ENCODE assay signal across 17 mouse cellular contexts in genomic region chr7:71092825-71093224, GRCm38 (mm10).
DNase-seq lines count a peak whose midpoint lies in the region; ATAC-seq and TF ChIP-seq lines count a peak whose summit lies in the region.
"Had no signal": no experiment of that assay in that cellular context is flagged by ENCODE, and none has a peak within 500 bp of the region (broad histone marks: within the 10 kb centered on the region; RNA-seq: fewer than 3 reads in every experiment).

No protein-coding gene starts in this region.

- H3K9me3 ChIP-seq in heart, embryonic 15.5 days (replicated peaks) = no peaks in the 10 kb centered on the region
- H3K9me3 ChIP-seq in heart, embryonic 11.5 days (replicated peaks; ENCODE audit: control insufficient read depth, low read length) = no peaks in the 10 kb centered on the region
- no peaks in the 10 kb centered on the region for H3K9me3 ChIP-seq in liver, embryonic 12.5 days (replicated peaks)
- no peaks in the 10 kb centered on the region for H3K9me3 ChIP-seq in liver, embryonic 13.5 days (replicated peaks)
- H3K9me3 ChIP-seq in liver, embryonic 14.5 days (ENCODE audit: control insufficient read depth, low read length) = no peaks in the 10 kb centered on the region
- H3K9me3 ChIP-seq: embryonic facial prominence, embryonic 13.5 days; forebrain, embryonic 12.5 days; heart, embryonic 10.5 days; hindbrain, embryonic 10.5 days had no signal

- no peak overlapping the region for H3K4me3 ChIP-seq in heart, embryonic 15.5 days
- no peak overlapping the region for H3K4me3 ChIP-seq in heart, embryonic 11.5 days (ENCODE audit: low read depth, low read length)
- H3K4me3 ChIP-seq in liver, embryonic 12.5 days = no peak overlapping the region
- H3K4me3 ChIP-seq in liver, embryonic 13.5 days (replicated peaks) = no peak overlapping the region
- H3K4me3 ChIP-seq in liver, embryonic 14.5 days (ENCODE audit: insufficient read depth in 1 of 2, low read depth in 2 of 2, low read length in 2 of 2) = no peak overlapping the region
- H3K4me3 ChIP-seq: embryonic facial prominence, embryonic 13.5 days; forebrain, embryonic 12.5 days; heart, embryonic 10.5 days; hindbrain, embryonic 10.5 days had no signal

- TF ChIP-seq CTCF in liver, embryonic 14.5 days (IDR thresholded peaks at IDR 0.05; ENCODE audit: low read depth) = no peak

- no peak overlapping the region for H3K9ac ChIP-seq in heart, embryonic 15.5 days
- H3K9ac ChIP-seq in heart, embryonic 11.5 days (ENCODE audit: low read depth, low read length) = no peak overlapping the region
- H3K9ac ChIP-seq in liver, embryonic 12.5 days = no peak overlapping the region
- H3K9ac ChIP-seq in liver, embryonic 13.5 days = no peak overlapping the region
- no peak overlapping the region for H3K9ac ChIP-seq in liver, embryonic 14.5 days (replicated peaks)
- H3K9ac ChIP-seq: embryonic facial prominence, embryonic 13.5 days; forebrain, embryonic 12.5 days; hindbrain, embryonic 14.5 days had no signal

- H3K4me1 ChIP-seq in heart, embryonic 15.5 days (replicated peaks) = peaks cover 3% of the 10 kb centered on the region; the same call in 1 of the 2 replicates
- H3K4me1 ChIP-seq in heart, embryonic 11.5 days (ENCODE audit: control insufficient read depth, insufficient read depth, low read length) = peaks cover 2% of the 10 kb centered on the region; the same call in 1 of the 2 replicates
- H3K4me1 ChIP-seq in liver, embryonic 12.5 days = peaks cover 30% of the 10 kb centered on the region
- H3K4me1 ChIP-seq in liver, embryonic 13.5 days (replicated peaks) = peaks cover 34% of the 10 kb centered on the region
- peaks cover 0 to 12% of the 10 kb centered on the region in 2 experiments; a peak in 2 of 4 replicates for H3K4me1 ChIP-seq in liver, embryonic 14.5 days (replicated peaks; ENCODE audit: control insufficient read depth in 2 of 2, insufficient read depth in 2 of 2, low read length in 1 of 2)
- H3K4me1 ChIP-seq: forebrain, embryonic 12.5 days; hindbrain, embryonic 10.5 days had no signal

- no peak overlapping the region for H3K4me2 ChIP-seq in heart, embryonic 15.5 days
- H3K4me2 ChIP-seq in heart, embryonic 11.5 days = no peak overlapping the region
- peak overlapping the region; percentile 44 for H3K4me2 ChIP-seq in liver, embryonic 12.5 days
- no peak overlapping the region for H3K4me2 ChIP-seq in liver, embryonic 13.5 days
- H3K4me2 ChIP-seq in liver, embryonic 14.5 days (ENCODE audit: low read depth) = peak overlapping the region; percentile 20; the same call in 1 of the 2 replicates
- H3K4me2 ChIP-seq: embryonic facial prominence, embryonic 13.5 days; forebrain, embryonic 12.5 days; hindbrain, embryonic 14.5 days had no signal

- ATAC-seq in heart, embryonic 15.5 days (replicated peaks; ENCODE audit: insufficient number of reproducible peaks, insufficient read depth, low FRiP score, low read depth) = no peak
- ATAC-seq in heart, embryonic 11.5 days (replicated peaks; ENCODE audit: insufficient number of reproducible peaks, low FRiP score, low TSS enrichment) = no peak
- peak; percentile 62; the same call in 1 of the 2 replicates for ATAC-seq in liver, embryonic 12.5 days
- ATAC-seq in liver, embryonic 13.5 days (ENCODE audit: low read depth) = peak; percentile 72; the same call in 1 of the 2 replicates
- peak; percentile 77; the same call in 1 of the 2 replicates for ATAC-seq in liver, embryonic 14.5 days (ENCODE audit: insufficient read depth)
- ATAC-seq: forebrain, embryonic 16.5 days had no signal

- TF ChIP-seq EP300 in liver, embryonic 14.5 days (IDR thresholded peaks at IDR 0.05; ENCODE audit: low read depth) = no peak

- peak overlapping the region; percentile 61 for H3K27ac ChIP-seq in heart, embryonic 15.5 days
- H3K27ac ChIP-seq in heart, embryonic 11.5 days (ENCODE audit: low read depth, low read length) = no peak overlapping the region
- H3K27ac ChIP-seq in liver, embryonic 12.5 days = peak overlapping the region; percentile 51; the same call in 1 of the 2 replicates
- no peak overlapping the region for H3K27ac ChIP-seq in liver, embryonic 13.5 days
- H3K27ac ChIP-seq in liver, embryonic 14.5 days = no peak overlapping the region
- H3K27ac ChIP-seq: embryonic facial prominence, embryonic 13.5 days; forebrain, embryonic 12.5 days; heart, embryonic 10.5 days; hindbrain, embryonic 10.5 days; hindbrain, embryonic 14.5 days had no signal

- DNase-seq in liver = no peak
- no peak for DNase-seq in liver, embryonic 13.5 days
- no peak for DNase-seq in liver, embryonic 14.5 days (ENCODE audit: low read depth in 3 of 3, low spot score in 3 of 3)
- DNase-seq in urinary bladder, postnatal 4 days (ENCODE audit: low spot score in 2 of 2) = no peak
- DNase-seq: adrenal gland, postnatal 25 days; cerebellum, adult 18-20 months; cerebellum, adult 9-11 months; cerebellum, postnatal 36 days had no signal

- H3K36me3 ChIP-seq in heart, embryonic 15.5 days = no peaks in the 10 kb centered on the region
- H3K36me3 ChIP-seq in heart, embryonic 11.5 days (ENCODE audit: control insufficient read depth, insufficient read depth, low read length) = no peaks in the 10 kb centered on the region
- H3K36me3 ChIP-seq in liver, embryonic 12.5 days = no peaks in the 10 kb centered on the region
- H3K36me3 ChIP-seq in liver, embryonic 13.5 days = no peaks in the 10 kb centered on the region
- no peaks in the 10 kb centered on the region for H3K36me3 ChIP-seq in liver, embryonic 14.5 days (replicated peaks; ENCODE audit: control insufficient read depth, insufficient read depth, low read depth)
- H3K36me3 ChIP-seq: embryonic facial prominence, embryonic 13.5 days; forebrain, embryonic 12.5 days; heart, embryonic 10.5 days; hindbrain, embryonic 10.5 days had no signal

- H3K27me3 ChIP-seq in heart, embryonic 15.5 days = no peaks in the 10 kb centered on the region
- no peaks in the 10 kb centered on the region for H3K27me3 ChIP-seq in heart, embryonic 11.5 days (ENCODE audit: control insufficient read depth, insufficient read depth, low read length)
- no peaks in the 10 kb centered on the region for H3K27me3 ChIP-seq in liver, embryonic 12.5 days (replicated peaks)
- H3K27me3 ChIP-seq in liver, embryonic 13.5 days = no peaks in the 10 kb centered on the region
- no peaks in the 10 kb centered on the region for H3K27me3 ChIP-seq in liver, embryonic 14.5 days (ENCODE audit: control insufficient read depth, insufficient read depth, low read length)
- H3K27me3 ChIP-seq: embryonic facial prominence, embryonic 13.5 days; forebrain, embryonic 12.5 days had no signal

Comparison
In these comparisons a context has a peak if more than half of its experiments do, and no peak if none do; other contexts are left out.
1. H3K27ac ChIP-seq: peak in heart, embryonic 15.5 days (single experiment) and liver, embryonic 12.5 days (single experiment); none in heart, embryonic 11.5 days (single experiment), liver, embryonic 13.5 days (single experiment) and liver, embryonic 14.5 days (single experiment).
2. H3K4me2 ChIP-seq: peak in liver, embryonic 12.5 days (single experiment) and liver, embryonic 14.5 days (single experiment); none in heart, embryonic 15.5 days (single experiment), heart, embryonic 11.5 days (single experiment) and liver, embryonic 13.5 days (single experiment).
3. ATAC-seq: peak in liver, embryonic 12.5 days (single experiment), liver, embryonic 13.5 days (single experiment) and liver, embryonic 14.5 days (single experiment); none in heart, embryonic 15.5 days (single experiment) and heart, embryonic 11.5 days (single experiment).